Mouse (Mus musculus) gastrocnemius, postnatal 25 days (tissue): ENCODE results near the gene Gm42688. TPM values are rescaled to one million over a fixed set of nuclear protein-coding genes. Genes with fewer than 3 reads are reported as not detected.
A peak's percentile ranks its signal among the peaks of the same experiment; 100 is the strongest.

Experiments used
- DNase-seq: peaks from one replicate; pipeline ENCODE4 v3.0.0; 2022
- total RNA-seq, 2 experiments: library from RNA; stranded (reverse); gene quantifications; 1 replicate in 1 of 2; 2 replicates in 1 of 2; pipeline ENCODE4 v1.2.3; 2021

Gm42688 gene
- total RNA-seq, 2 experiments from 2014 or later: 1.0 TPM

DNA sequence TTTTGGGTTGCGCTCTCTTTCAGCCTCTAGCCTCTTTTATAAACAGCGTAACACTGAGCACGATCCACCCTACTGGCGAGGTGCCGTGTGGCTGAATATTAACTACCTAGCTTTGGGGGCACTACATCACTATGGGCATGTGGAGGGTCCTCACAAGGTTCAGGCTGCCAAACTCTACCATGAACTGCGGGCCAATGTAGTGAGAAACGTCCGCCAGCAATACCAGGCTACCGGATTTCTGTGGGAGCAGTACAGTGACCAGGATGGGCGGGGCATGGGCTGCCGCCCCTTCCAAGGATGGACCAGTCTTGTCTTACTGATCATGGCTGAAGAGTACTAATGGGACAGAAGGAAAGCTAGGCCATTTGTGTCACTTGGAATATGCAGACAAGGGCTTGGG, 17.0 kb downstream of the Gm42688 start:
- no peak for DNase-seq

DNA sequence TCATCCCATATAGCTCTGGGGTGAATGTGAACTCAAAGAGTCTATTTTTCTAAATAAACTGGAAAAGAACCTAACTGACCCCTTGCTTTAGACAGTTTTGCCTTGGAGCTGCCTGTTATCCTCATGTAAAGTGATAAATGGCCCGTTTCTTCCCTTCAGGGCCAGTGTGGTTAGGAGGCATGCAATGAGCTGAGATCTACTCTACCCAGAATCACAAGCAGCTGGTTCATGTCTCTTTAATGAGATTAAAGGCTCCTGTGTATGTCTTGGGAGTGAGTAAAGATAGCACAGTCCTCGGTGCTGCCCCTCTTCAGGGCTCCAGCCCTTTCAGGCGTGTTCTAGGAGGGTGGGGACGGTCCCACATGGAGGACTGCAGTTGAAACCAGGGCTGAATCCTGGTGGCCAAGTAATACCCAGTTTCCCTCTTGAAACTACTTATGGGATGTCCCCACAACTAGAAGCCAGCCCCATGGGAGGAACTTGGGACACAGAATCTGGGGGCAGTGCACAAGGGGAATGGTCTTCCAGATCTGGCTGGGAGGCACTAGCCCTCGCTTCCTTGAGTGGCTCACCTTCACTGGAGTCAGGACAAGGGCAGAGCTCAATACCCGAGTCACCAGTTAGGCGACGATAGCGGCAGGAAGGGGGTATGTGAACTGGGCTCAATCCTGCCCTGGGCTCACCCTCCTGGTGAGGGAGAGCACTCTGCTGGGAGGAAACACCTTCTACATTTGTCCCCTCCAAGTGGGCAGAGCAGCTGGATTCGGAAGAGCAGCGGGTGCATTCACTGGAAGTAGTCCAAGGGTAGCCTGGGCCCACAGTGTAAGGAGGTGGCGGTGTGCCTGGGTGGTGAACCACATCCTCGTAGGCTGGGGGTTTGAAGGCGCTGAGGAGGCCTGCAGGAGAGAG, 17.7 kb downstream of the Gm42688 start:
- DNase-seq: no peak

DNA sequence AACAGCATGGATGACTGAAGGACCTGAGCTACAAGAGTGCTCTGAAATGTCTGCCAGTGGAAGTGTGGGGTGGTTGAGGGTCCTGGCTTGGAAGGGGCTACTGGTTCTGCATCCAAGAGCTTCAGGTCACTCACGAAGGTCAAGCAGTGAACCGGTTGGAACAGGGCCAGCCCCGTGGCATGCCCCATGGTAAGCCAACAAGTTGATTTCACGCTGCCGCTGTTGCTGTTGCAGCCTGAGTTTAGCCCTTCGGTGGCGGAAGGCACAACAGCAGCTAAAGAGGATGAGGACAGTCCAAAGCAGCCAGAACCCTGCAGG, 18.3 kb downstream of the Gm42688 start:
- DNase-seq: no peak

DNA sequence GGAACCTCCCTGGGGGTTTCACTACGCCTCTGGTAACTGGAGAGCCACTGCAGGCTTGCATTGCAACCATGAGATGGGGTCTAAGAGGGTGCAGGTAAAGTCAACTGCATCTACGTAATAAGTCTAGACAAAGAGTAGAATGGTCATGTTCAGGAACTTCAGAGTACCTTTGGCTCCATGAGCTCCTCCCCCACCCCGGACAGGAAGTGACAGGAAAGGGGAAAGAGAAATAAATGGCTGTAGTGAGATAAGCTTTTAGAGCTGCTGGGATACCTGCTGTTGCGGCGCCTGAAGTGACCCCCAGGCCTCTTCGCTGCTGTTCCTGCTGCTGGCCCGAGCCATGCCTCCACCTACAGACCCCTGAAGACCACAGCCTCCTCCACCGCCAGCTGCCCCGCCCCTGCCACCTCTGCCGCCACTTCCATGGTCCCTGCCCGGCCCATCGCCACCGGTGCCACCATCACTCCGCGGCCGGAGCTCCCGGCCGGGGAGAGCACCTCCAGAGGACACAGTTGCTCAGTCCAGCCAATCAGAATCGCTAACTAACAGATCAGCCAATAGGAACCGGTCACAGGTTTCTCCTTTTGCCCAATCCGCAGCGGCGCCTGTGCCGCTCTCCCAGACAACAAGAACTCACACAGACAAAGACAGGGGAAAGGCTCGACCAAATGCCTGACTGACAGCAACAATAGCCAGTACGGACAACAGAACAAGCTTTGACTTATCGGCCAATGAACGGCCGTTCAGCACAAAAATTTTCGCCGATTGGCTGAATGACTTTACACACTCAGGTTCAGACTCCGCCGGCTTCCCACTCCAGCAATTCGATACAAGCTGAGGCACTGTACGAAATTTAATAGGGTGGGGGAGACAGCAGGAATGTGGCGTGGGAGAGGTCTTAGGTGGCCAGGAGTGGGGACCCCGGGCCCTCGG, 19.8 kb downstream of the Gm42688 start, which contains the start of gene Wbp1:
TSS of gene Wbp1 (minus strand) at position 630 of the 933 bp plus-strand sequence.
- DNase-seq: peak; percentile 96

DNA sequence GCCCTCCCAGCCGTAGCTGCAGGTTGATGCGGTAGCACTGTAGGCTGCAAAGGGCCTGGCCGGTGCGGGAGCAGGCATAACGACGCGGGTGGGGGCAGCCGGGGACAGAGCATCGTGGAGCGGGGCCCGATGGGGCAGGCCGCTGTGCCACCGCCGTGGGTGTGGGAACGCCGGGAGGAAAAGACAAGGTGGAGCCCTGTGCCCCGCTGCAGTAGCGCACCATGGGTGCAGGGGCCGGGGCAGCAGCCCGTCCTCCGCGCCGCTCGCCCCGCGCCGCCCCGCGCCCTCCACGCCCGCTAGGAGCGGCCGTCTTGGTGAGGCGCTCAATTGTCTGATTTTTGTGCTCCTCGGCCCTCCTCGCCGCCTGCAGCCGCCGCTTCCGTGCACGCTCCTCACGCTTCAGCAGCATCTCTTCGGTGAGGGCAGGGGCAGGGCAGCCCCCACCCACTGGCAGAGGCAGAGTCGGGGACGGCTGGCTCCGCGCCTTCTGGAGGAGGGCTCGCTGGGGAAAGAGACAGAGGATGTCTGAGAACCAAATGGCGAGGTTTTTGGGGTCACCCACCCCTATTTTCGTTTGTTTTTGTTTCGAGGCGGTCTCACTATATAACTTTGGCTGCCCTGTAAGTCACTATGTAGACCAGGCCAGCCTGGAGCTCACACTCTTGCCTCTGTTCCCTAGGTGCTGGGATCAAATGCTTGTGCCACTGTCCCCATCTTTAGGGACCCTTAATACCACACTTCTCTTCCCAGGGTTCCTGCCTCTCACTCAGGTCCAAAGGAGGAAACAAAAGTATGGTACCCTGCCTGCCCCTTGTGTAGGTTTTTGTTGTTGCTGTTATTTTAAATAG, 20.7 kb downstream of the Gm42688 start:
- DNase-seq: no peak

DNA sequence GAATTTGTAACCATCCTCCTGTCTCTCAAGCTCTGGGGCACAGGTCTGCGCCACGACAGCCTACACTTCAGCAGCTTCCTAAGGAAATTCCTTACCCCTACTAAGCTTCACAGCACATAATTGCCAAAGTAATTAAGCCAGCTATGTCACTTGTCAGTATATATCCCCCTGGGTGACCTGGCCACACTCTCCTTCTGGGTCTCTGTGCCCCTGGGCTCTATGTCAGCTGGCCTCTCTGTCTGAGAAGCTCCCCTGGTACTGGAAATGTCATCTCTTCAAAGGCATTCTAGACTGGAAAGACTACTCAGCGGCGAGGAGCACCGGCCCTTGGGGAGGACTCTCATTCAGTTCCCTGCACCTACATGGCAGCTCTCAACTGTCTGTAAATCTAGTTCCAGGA, 21.5 kb downstream of the Gm42688 start:
- no peak for DNase-seq

DNA sequence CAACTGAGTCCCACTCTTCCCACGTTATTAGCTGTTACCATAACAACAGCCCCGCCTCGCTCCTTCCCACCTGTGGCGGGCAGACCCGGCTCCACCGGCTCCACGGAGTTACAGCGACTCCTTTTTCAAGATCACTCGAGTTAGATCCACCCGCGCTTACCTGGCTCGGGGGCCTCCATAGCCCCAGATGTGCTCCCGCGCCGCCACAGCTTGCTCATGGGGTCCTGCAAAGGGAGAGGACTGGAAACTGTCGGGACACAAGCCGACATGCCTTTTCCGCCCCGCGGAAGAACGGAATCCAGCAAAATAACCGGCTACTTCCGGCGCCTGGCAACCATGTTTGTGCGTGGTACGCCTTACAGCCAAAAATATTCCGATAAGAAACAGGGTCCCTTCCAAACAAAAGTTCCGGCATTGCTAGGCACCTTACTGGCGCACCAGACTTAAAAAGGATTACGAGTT, 23.5 kb downstream of the Gm42688 start:
- peak; percentile 89 for DNase-seq

DNA sequence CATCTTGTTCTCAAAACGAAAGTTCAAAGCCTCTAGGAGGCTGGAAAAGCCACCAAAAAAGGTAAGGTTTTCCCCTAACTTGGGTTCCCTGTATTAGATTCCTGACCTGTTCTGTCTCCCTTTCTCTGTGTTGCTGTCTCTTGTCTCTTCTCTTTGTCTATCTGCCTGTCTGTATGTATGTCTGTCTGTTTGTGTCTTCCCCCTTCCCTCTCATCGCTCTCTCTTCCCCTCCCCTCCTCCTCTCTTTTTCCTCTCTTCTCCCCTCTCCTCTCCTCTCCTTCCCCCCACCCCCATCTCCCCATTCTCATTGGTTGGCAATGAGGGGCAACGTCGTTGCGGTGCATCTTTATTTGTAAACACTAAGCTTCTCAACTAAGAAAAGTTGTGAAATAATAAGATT, 23.9 kb downstream of the Gm42688 start, which contains the start of gene Ino80b:
TSS of gene Ino80b (minus strand) at position 101 of the 400 bp plus-strand sequence.
- no peak for DNase-seq

DNA sequence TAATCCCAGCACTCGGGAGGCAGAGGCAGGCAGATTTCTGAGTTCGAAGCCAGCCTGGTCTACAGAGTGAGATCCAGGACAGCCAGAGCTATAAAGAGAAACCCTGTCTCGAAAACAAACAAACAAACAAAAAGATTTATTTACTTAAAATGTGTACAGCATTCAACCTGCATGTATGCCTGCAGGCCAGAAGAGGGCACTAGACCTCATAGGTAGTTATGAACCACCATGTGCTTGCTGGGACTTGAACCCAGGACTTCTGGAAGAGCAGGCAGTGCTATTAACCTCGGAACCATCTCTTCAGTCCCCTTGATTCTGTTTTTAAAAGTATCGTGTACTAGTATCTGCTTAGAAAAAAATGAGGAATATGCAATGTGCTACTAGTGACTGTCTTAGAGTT, 26.0 kb downstream of the Gm42688 start:
- DNase-seq: no peak

DNA sequence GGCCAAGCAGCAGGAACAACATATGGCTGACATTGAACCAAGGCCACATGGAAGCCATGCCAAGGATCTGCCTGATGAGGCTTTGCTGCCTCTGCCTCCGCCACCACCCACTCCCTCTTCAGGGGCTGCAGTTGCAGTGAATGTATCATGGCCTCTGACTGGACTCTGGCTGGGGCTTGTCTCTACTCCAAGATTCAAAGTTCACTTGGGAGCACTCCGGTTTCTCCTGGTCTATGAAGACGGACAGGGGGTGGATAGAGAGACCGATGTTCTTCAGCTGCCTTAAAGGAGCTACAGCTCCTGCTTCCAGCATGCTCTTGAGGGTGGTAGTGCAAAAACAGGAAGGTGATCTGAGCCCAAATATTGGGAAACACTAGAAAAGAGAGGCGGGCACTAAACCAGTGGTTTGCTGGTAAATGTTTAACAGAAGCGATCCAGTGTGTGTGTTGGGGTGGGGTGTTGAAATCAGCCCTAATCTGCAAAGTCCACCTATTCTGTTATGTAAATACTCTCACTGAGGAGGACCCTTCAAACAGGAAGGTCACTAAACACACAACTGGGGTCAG, 30.1 kb downstream of the Gm42688 start:
- DNase-seq: no peak

DNA sequence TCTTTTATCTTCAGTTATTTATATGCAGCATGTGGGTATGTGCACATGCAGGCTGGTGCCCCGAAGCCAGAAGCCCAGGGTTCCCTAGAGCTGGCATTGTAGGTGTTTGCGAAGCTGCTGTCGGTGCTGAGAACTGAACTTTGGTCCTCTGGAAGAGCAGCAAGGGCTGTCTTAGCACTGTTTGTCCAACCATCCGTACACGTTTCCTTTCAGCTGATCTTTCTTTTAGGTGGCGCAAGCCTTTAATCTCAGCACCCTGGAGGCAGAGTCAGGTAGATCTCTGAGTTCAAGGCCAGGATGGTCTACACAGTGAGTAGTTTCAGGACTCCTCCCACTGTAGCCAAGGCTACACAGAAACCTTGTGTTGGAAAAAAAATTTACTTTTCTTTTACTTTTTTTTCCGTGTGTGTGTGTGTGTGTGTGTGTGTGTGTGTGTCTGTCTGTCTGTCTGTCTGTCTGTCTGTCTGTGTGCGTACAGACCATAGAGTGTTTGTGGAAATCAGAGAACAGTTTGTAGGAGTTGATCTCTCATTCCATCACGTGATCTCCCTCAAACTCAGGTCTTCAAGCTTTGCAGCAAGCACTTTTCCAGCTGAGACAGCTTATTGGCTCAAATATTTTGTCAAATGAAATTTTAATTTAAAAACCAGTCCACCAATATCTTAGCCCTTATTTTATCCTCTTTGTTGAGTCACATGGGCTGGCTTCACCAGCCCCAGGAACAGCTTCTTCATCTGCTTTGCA, 30.9 kb downstream of the Gm42688 start:
- no peak for DNase-seq

DNA sequence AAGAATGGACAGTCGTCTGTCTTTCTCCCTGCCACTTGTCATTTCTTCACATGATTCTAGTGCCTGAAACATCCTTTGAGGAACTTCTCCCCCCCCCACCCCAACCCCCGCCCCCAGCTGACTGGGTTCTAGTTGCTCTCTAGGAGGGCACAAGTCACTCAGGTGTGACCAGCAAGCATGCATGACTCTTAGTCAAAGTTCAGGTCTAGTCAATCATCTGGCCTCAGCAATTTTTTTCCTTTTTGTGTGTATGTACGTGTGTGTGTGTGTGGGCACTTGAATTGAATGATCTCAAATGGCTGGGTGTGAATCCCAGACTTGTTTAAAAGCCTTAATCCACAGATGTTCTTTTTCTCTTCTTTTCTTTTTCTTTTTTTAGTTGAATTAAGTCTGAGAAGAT, 32.8 kb downstream of the Gm42688 start:
- DNase-seq: no peak

DNA sequence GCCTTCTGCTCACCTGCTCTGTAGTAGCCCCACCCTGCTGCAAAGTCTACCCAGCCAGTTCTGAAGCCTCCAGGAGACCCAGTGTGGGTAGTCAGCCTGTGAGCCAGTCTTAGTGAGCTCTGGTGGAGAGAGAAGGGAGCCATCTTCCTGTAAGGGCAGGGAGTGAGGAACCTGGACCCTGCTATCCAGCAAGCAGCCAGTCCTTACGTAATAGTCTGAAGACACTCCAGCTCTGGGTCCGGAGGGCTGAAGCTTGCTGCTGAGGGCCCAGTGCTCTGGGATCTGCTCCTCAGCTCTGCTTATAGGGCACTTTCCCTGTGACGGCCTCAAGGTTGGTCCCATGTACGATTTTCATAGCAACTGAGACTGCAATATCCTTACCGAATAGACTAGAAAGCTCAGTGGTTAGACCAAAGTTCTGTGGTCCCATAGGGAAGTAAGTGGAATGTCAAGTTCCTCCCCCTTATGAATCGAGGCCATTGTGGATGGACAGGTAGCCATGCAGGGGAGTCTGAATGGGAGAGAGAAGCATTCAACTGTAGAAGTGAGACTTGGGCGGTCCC, 33.6 kb downstream of the Gm42688 start, which contains the start of gene Rtkn:
TSS of gene Rtkn (plus strand) at position 513 of the 563 bp plus-strand sequence.
- DNase-seq: no peak

DNA sequence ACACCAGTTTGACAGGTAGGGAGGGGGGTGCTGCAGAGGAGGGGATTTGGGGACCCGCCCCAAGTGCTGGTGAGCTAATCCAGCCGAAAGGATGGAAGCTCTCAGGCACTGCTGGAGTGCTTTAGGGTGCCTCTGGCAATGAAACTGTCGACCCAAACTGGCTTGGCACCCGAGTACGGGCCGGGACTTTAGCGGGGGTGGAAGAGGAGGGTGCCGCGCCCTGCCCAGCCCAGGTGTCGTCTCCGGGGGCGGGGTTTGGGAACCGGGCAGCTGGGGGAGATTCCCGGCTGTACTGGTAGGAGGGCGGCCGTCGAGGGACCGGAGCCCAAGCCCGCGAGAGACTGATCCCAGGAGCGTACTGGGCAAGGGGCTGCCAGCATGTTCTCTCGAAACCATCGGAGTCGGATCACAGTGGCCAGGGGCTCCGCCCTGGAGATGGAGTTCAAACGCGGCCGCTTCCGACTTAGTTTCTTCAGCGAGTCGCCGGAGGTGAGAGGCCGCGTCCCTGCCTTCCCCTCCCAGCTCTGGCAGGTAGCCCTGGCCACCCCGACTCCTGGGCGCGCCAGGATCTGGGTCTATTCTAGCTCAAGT, 34.2 kb downstream of the Gm42688 start:
- peak; percentile 65 for DNase-seq

DNA sequence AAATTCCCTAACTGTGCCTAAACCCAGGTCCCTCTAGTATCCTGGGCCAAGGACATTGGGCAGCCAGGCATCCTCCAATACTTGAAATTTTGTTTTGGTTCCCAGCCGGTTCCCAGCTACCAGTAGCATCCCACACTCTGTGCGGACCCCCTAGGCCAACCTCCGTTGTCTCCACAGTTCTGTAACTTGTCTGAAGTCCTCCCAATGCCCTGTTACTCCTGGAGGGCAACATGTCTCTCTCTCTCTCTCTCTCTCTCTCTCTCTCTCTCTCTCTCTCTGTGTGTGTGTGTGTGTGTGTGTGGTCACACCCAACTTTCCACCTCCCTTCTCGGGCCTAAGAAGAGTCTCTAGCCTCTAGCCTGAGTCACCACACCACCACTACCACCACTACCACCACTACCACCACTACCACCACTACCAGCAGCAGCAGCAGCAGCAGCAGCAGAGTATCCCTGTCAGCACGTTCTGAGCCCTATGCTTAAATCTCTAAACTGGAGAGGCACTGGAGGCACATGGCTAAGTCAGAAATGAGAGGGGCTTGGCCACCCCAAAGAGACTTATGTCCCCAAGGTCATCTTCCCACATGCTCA, 35.0 kb downstream of the Gm42688 start:
- DNase-seq: no peak

DNA sequence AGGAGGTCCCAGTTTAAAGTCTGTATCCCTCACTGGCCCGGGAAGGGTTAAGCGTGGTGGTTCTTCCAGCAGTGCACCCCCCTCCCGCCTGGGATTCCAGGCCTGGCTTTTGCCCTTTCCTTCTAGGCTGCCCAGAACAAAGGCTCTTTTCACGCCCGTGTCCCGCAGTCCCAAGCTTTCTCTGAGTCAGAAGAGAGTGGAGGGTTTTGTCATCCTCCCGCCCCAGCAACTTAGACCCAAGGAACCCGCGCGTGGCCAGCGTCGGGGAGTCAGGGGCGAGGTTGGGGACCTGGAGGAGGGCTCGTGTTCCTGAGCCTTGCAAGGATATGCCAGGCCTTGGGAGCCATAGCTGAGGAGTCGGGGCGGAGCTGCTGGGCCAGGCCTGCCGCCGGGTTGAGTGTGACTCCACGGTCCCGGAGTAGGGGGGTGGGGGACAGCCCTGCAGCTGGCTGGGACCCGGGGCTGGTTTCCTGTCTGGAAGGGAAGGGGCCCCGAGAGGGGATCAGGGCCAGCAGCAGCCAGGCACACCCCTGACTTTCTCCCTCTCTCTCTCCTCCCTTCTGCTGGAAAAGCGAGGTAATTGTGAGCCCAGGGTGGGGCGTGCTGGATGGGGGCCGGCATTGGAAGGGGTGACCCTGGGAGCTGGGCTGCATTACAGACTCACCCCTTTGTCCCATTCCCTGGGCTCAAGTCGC, 35.6 kb downstream of the Gm42688 start:
- DNase-seq: peak; percentile 87

DNA sequence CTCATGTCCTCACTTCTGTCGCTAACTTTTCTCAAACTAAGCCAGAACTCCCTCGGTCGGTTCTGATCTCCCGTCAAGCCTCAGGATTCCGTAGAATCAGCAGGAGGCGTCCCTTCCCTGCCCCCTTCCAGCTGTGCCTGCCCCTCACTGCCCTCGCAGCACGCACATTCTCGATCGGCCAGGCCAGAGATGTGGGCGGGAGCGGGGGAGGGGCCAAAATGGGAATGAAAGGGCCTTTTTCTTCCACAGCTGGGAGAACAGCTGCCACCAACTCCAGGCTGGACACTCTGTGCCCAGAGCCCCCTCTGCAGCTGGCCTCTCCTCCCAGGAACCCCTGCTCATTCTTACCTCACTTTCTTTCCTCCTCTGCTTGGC, 36.1 kb downstream of the Gm42688 start:
- DNase-seq: peak; percentile 93

DNA sequence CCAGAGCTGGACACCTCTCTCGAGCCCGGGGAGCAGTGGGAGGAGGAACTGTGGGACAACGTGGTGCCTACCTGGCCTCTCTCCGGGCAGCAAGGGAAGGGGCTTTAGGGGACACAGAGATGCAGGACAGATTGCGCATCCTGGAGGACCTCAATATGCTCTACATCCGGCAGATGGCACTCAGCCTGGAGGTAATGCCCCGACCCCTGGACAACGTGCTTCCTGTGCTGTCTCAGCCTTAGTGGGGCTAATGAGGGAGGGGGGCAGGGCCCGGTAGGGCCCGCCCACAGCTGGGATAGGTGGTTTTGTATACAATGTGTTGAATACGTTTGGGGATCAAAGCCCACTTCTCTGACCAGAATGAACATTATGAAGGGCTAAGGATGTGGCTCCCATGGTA, 36.6 kb downstream of the Gm42688 start:
- DNase-seq: peak; percentile 52

DNA sequence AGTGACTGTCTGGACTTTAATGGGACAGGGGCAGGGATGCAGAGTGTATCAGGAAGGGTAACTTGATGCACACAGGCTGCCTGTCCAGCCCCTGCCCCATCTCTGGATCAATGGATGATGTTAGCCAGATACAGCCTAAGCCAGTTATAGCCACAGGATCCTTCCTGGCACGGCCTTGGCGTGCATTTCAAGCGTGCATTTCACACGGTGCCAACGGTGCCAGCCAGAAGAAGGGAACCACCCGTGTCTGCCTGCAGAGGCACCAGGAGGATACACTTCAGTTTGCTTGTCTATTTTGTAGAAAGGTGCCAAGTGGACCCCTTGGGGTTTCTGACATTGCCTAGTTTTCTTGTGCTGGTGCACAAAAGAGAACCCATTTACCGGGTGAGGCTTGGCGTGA, 38.6 kb downstream of the Gm42688 start:
- DNase-seq: no peak
